In genomic region chr9:53972358-53972757, GRCm38 (mm10) we compare ENCODE assay signal across 24 mouse cellular contexts. TPM values are rescaled to one million over a fixed set of nuclear protein-coding genes. Genes with fewer than 3 reads are reported as not detected.
A peak's percentile ranks its signal among the peaks of the same experiment; 100 is the strongest.
DNase-seq lines count a peak whose midpoint lies in the region; ATAC-seq and TF ChIP-seq lines count a peak whose summit lies in the region.
"Had no signal": no experiment of that assay in that cellular context is flagged by ENCODE, and none has a peak within 500 bp of the region (broad histone marks: within the 10 kb centered on the region; RNA-seq: fewer than 3 reads in every experiment).

No protein-coding gene starts in this region.

- no peak for TF ChIP-seq CTCF in left cerebral cortex, adult 2 months (IDR thresholded peaks at IDR 0.05)

- peak; percentile 40 for ATAC-seq in frontal cortex, adult (ENCODE audit: low TSS enrichment)
- ATAC-seq in forebrain, embryonic 16.5 days: no peak
- no peak for ATAC-seq in monocyte, adult 5-6 weeks (replicated peaks; ENCODE audit: insufficient number of reproducible peaks, low FRiP score, low TSS enrichment, poor library complexity, severe bottlenecking)

- no peaks in the 10 kb centered on the region for H3K36me3 ChIP-seq in forebrain, embryonic 16.5 days (ENCODE audit: control insufficient read depth, insufficient read depth)
- H3K36me3 ChIP-seq: embryonic facial prominence, embryonic 13.5 days; heart, embryonic 13.5 days; limb, embryonic 13.5 days; liver, embryonic 13.5 days; midbrain, embryonic 12.5 days had no signal

- H3K27ac ChIP-seq in left cerebral cortex, adult 2 months: no peak overlapping the region; the same call in 1 of the 2 replicates
- no peak overlapping the region for H3K27ac ChIP-seq in forebrain, embryonic 16.5 days (ENCODE audit: low read length)
- H3K27ac ChIP-seq: embryonic facial prominence, embryonic 13.5 days; heart, embryonic 13.5 days; limb, embryonic 13.5 days; liver, embryonic 13.5 days; macrophage; midbrain, embryonic 12.5 days had no signal

- H3K9me3 ChIP-seq in forebrain, embryonic 16.5 days (ENCODE audit: control insufficient read depth, low read length): no peaks in the 10 kb centered on the region
- H3K9me3 ChIP-seq: embryonic facial prominence, embryonic 13.5 days; heart, embryonic 13.5 days; limb, embryonic 13.5 days; liver, embryonic 13.5 days; midbrain, embryonic 12.5 days had no signal

- DNase-seq in frontal cortex, postnatal 14 days (ENCODE audit: low spot score in 2 of 2): no peak
- DNase-seq in left cerebral cortex, adult 2 months (ENCODE audit: extremely low spot score in 1 of 2, low spot score in 2 of 2): no peak
- DNase-seq in left cerebral cortex, postnatal 10 days (ENCODE audit: extremely low spot score in 1 of 2, low spot score in 2 of 2): no peak
- DNase-seq in brain, adult 2 months (ENCODE audit: low read depth, low spot score): peak; percentile 74
- DNase-seq in retina, embryonic 14.5 days (ENCODE audit: low spot score): no peak
- DNase-seq: B cell, adult 2 months; cerebellum, adult 9-11 months; heart, adult 11 months; kidney, adult 8-10 months; kidney, postnatal 25 days; liver, embryonic 13.5 days; lung, embryonic 14.5 days; right cerebral cortex, postnatal 14 days; spleen, adult 18-20 months; thymus, postnatal 25 days had no signal

- intact Hi-C loops in left cerebral cortex, adult 2 months (cut with DNase I): no loop called here
- intact Hi-C loops in left cerebral cortex, postnatal 10 days (cut with DNase I): loop anchor here (10.0 kb wide), 1 partner anchor 308 kb away; no protein-coding TSS in a partner anchor

- H3K4me2 ChIP-seq in forebrain, embryonic 16.5 days (ENCODE audit: low read length): peak overlapping the region; percentile 35
- H3K4me2 ChIP-seq: embryonic facial prominence, embryonic 13.5 days; heart, embryonic 13.5 days; limb, embryonic 13.5 days; liver, embryonic 13.5 days; lung, embryonic 14.5 days had no signal

- peaks cover 20% of the 10 kb centered on the region for H3K4me1 ChIP-seq in forebrain, embryonic 16.5 days (replicated peaks; ENCODE audit: control insufficient read depth, insufficient read depth, low read length)
- H3K4me1 ChIP-seq: liver, embryonic 13.5 days had no signal

- H3K9ac ChIP-seq in forebrain, embryonic 16.5 days (replicated peaks; ENCODE audit: low read depth, low read length): no peak overlapping the region
- H3K9ac ChIP-seq: embryonic facial prominence, embryonic 13.5 days; heart, embryonic 13.5 days; limb, embryonic 13.5 days; liver, embryonic 13.5 days; lung, embryonic 14.5 days; midbrain, embryonic 12.5 days had no signal

- H3K4me3 ChIP-seq in left cerebral cortex, adult 2 months: peak overlapping the region; percentile 89
- H3K4me3 ChIP-seq in forebrain, embryonic 16.5 days (replicated peaks; ENCODE audit: low read length): 0 out of 2 replicates have a peak overlapping the region, but pooled peaks have one; percentile 7
- H3K4me3 ChIP-seq: embryonic facial prominence, embryonic 13.5 days; heart, embryonic 13.5 days; limb, embryonic 13.5 days; liver, embryonic 13.5 days; midbrain, embryonic 12.5 days had no signal

- no peaks in the 10 kb centered on the region for H3K27me3 ChIP-seq in forebrain, embryonic 16.5 days (replicated peaks; ENCODE audit: control insufficient read depth, insufficient read depth, low read length)

RNA-seq across cellular contexts. Expression of gene Elmod1, which starts 2.7 kb away (rescaled TPM):
- total RNA-seq in left cerebral cortex, adult 2 months (2021): 100 to 1,000 TPM; 173 to 176 TPM
- 100 to 1,000 TPM; 180 to 198 TPM for total RNA-seq in left cerebral cortex, postnatal 10 days (2021)
- 33.0 and 39.6 TPM in 2 replicates for polyA plus RNA-seq in forebrain, embryonic 16.5 days (2015; fragmentation: Nextera tagmentation; extraction: Ambion mirVana)
- not detected in 3 replicates for total RNA-seq in monocyte, adult 5-6 weeks (2017)
- total RNA-seq: gastrocnemius, adult 8-10 months had no signal
- polyA plus RNA-seq: heart, embryonic 13.5 days; lung, embryonic 14.5 days; macrophage had no signal

Comparison
In these comparisons a context has a peak if more than half of its experiments do, and no peak if none do; other contexts are left out.
1. RNA of gene Elmod1, which starts 2.7 kb away (total RNA-seq): 180 to 198 TPM in left cerebral cortex, postnatal 10 days and 173 to 176 TPM in left cerebral cortex, adult 2 months; not detected in monocyte, adult 5-6 weeks; every median in the first group is over 100 times any median in the second.